Mouse (Mus musculus) spleen, adult 2 months (tissue): ENCODE measurements around the gene 2210011C24Rik.

Experiments used
- CTCF ChIP-seq: fragments of 200-500 bp; IDR thresholded peaks from 2 replicates; pipeline ENCODE4 v1.5.1; 2011; ENCODE audit warnings: mild to moderate bottlenecking, inconsistent platforms; ENCODE audit not compliant: insufficient read depth, insufficient read length, insufficient replicate concordance; ENCODE audit errors: extremely low read depth
- POLR2A ChIP-seq: fragments of 200-500 bp; IDR thresholded peaks from 2 replicates; pipeline ENCODE4 v1.6.1; 2011; ENCODE audit warnings: low read depth, low read length, inconsistent platforms

DNA sequence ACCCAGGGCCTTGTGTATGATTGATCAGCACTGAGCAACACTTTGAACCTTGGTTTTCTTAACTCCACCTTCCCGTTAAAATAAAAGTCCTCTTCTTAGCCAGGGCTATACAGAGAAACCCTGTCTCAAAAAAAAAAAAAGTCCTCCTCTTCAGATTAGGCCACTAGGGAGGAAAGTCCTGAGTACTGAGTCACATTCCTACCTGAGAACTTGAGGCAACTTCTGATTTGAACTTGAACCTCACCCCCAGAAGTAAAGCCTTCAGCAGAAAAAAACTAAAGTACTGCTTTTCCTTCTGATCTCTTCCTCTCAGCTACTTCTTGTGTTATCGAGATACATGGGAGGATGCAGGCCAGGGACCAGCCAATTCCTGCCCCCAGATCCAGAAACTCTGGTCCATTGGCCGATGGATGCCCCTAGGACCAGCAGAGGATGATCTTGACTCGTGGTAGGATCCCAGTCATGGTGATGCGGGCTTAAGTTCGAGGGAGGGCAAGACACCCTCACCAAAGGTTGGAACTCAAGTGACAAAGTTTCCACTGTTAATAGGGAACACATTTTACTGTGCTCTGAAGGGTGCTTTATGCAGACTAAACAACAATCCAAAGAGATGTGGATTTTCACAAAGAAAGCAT lies 8.2 kb downstream of the 2210011C24Rik start:
- TF ChIP-seq CTCF (no peak), POLR2A (no peak)
